Mouse (Mus musculus): ENCODE data around the gene Dcp1a.
"Not testable (repeated sequence)": the region's sequence is repeated elsewhere in the genome, so short reads cannot be mapped to it uniquely, and the experiment has no call there.

Gene Dcp1a

DNA sequence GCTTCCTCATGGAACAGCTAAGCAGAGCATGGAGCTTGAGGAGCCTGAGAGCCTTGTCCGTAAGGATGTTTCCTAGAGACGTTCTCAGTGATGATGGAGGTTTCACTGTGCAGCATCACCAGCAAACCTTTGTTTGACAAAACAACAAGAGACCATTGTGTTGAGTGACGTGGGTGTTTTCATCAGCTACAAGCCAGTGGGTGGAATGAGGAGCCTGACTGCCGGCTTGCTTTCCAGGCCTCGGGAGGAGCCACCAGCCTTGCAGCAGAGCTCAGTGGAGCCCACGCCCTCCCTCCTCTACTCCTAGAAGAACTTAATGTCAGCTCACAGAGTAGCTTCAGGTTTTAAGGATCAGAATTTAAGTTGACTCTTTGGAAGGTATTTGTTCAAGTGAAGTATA, 44.0 kb downstream of the Dcp1a start:
- DNase-seq: no peak

DNA sequence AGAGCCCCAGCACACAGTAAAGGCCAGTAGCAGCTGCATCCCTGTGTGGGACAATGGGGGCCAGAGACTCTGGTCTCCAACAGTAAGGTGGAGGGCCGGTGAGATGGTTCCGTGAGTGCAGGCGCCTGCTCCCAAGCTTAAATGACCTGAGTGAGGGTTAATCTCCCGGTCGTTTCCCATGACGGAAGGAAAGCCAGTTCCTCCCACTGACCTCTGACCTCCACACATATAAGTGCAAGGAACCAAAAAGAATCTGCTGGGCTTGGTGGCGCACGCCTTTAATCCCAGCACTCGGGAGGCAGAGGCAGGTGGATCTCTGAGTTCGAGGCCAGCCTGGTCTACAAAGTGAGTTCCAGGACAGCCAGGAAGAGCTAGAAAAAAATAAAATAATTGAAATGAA, 49.1 kb downstream of the Dcp1a start:
- no peak for DNase-seq

DNA sequence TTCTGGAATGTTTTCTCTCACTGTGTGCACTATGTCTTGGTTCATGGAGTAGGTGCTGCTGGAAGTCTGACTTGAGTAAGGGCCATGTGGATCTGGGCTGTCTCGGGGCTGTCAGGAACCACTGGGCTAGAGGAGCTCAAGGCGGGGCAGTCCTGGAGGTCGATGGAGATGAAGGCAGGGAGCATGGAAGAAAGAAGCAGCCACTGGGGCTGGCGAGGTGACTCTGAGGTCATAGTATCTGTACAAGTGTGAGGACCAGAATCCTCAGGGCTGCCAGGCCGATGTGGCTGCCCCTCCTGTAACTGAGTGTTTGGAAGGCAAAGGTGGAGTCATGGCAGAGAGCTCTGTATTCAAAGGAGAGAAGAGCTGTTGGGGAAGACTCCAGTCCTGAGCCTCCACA, 49.6 kb downstream of the Dcp1a start:
- no peak for DNase-seq

DNA sequence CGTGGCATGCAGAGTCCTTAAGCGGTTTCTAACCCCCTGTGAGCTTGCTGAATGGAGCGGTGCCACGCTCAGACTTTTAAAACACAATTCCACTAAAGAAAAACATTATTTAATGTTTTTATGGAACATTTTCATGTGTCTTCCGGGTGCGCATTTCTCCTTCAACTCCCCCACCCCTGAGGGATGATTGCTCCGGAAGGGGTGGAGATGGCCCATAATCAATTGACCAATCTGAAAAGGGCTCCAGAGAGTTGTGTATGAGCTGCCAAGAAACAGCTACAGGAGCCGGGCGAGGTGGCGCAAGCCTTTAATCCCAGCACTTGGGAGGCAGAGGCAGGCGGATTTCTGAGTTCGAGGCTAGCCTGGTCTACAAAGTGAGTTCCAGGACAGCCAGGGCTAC, 50.1 kb downstream of the Dcp1a start:
- DNase-seq: no peak

DNA sequence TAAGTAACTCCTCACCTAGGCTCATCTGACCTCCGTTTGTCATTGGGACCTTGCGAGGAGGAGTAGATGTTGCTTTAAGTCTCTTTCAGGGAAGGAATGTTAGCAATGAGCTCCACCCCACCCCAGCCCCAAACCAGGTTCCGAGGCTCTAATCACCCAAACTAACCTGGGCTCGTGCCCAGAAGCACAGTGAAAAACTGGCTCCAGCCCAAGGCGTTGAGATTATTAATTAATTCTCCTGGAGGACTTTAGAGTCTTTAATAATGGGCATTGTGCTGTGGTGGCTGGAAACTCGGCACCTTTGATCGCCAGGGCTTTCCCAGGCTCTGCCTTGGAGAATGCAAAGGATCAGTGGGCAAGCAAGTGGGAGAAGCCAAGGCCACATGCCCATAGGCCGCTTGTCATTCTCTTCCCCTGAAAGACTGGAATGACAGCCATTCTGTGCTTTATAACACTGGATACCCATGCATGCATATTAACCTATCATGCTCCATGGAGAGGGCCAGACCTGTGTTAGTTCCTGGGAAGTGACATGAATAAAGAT, 51.5 kb downstream of the Dcp1a start:
- no peak for DNase-seq

DNA sequence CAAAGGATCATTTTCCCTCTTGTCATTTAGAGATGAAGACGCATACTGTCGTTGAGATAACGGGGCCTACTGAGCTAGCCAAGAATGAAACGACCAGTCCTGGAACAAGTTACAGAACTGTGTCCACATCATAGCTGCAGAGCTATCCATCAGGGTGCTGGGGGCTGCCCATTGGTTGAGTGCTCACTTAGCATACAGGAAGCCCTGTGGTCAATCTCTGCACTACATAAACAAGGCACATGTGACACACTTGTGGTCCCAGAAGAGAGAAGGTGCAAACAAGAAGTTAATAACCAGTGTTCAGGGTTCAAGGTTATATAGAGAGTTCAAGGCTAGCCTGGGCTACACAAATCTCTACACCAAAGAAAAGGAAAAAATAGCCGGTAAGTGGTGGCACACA, 52.1 kb downstream of the Dcp1a start:
- DNase-seq: no peak

DNA sequence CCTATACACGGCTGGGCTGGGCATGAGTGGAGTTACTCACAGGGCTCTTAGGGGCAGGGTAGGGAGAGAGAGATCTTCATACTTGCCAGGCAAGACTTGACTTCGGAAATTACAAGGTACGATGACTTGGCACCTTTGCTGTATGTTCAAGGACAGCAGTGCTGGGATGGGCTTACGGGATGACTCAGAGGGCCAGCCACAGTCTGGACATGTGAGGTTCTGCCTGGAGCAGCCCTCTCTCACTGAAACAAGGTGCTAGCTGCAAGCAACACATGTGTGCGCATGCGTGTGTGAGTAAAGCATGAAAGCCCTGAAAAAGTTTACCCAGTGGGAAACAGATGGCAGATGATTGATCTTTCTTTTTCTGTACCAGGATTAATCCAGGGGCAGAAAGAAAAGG, 52.6 kb downstream of the Dcp1a start:
- DNase-seq: no peak

DNA sequence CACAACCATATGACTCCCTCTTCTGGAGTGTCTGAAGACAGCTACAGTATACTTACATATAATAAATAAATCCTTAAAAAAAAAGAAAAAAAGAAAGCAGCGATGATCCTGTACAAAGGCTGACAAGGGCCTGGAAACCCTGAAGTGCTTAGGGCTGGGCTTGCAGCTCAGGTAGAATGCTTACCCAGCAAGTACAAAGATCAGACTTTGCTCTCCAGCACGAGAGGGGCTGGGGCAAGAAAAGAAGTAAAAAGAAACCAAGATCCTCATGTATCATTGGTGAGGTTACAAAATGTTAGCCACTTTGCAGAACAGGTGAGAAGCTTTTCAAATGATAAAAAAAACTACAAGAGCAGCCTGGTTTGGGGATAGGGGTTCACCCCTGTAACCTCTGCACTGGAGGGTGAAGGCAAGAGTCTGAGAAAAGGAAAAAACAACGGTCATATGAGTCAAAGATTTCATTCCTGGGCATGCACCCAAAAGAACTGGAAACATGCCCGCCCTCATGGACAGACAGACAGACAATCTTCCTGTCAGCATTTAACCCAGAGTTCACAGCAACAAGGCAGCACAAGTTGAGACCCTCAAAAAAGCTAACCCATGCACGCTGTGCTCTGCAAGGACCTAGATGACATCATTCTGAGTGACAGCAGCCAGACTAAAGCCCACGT, 54.6 kb downstream of the Dcp1a start:
- no peak for DNase-seq

DNA sequence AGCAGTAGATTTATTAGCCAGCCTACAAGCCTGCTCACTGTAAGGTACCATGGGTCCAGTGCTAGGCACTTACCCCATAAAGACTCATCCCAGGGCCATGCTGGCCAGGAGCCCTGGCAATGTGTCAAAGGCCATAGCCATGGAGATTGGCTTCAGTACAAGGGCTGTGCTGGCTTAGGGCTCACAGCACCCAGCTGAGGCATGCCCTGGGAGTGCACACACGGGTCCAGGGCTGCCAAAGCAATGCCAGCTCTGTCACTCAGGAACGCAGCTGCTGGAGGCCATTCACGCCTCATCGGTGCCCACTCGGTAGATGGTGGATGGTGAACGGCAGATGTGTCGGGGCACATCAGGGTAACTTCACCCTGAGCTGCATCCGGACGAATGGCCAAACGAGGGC, 62.2 kb downstream of the Dcp1a start:
- DNase-seq: no peak

DNA sequence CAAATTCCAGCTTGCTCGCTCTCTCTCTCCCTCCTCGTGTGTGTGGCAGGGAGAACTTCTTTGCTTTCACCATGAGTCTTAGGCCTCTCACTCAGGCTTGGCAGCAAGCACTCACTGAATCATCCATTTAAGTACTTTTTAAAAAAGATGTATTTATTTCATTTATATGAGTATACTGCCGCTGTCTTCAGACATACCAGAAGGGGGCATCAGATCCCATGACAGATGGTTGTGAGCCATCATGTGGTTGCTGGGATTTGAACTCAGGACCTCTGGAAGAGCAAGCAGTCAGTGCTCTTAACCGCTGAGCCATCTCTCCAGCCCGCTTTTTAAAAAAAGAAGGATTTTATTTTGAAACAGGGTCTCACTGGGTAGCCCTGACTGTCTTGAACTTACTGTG, 64.0 kb downstream of the Dcp1a start:
- DNase-seq: not testable (repeated sequence)

DNA sequence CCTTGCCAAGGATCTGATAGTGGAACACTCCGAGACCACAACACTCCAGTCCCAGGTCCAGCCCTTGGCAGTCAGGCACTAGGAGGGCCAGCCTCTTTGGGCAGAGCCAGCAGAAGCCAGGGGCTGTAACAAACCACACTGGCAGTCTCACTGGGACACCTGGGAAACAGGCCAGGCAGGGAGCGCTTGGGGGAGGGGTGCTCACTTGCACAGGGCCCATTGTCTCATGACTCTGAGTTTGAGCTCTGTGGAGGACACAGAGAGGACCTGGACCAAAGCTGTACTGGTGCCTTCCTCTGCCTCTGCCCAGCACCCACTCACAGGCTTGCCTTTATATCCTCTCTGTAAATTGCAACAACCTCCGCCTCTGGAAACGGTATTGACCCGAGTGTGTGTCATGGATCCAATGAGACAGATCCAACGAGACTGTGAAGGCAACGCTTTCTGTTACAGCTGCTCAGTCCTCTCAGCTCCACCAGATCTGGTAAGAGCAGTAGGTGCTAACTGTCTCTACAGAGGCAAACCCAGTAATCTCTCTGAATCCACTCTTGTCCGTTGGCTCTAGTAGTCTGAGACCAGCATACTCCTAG, 68.9 kb downstream of the Dcp1a start, which contains the start of gene Tkt:
Gene Tkt (plus strand): TSS at position 229 of the 590 bp plus-strand sequence.
- DNase-seq: peak; percentile 47

DNA sequence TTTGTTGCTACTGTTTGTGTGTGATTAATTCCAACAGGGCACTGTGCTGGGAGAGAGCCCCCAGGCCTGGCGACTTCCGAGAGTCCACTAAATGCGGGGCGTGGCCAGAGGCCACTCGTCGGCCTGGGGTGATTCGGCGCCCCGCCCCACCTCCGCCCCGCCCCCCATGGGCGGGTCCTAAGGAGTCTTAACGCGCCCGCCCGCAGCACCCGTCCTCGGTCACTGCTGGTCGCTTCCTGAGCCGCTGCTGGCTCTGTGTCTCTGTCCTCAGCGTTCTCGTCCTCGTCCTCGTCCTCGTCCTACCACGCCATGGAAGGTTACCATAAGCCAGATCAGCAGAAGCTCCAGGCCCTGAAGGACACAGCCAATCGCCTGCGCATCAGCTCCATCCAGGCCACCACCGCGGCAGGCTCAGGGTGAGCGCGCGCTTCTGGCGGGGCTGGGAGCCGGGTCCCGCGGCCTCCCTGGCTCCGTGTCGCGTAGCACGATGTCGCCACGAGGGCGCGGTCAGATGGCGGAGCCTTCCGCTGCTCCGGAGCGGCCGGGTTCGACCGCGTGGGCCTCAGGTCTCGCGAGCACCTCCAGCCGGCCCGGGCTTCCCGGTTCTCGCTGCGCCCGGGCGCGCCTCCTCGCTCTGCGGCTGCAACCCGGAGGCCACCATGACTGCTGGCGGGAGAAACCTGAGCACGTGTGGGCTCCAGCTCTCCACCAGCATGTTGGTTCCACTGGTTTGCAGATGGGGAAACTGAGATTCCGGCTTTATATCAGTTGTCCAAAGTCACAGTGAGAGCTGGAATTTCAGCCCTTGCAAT, 69.8 kb downstream of the Dcp1a start:
- peak; percentile 91 for DNase-seq

DNA sequence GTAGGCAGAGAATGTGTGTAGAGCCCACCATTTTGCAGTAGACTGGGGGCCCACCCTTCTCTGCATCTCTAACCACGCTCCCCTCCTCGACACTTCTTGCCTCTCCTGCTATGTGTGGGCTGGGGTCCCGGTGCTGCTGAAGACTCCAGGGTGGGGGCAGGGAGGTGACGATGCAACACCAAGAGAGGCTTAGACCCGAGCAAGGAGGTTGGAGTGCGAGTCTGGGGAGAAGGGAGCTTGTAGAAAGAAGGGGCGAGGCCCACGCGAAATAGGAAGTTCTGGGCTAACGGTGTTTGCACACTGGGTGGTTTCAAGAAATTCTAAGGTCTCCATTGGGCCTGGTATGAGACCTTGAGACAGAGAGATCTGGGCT, 70.4 kb downstream of the Dcp1a start:
- DNase-seq: no peak

DNA sequence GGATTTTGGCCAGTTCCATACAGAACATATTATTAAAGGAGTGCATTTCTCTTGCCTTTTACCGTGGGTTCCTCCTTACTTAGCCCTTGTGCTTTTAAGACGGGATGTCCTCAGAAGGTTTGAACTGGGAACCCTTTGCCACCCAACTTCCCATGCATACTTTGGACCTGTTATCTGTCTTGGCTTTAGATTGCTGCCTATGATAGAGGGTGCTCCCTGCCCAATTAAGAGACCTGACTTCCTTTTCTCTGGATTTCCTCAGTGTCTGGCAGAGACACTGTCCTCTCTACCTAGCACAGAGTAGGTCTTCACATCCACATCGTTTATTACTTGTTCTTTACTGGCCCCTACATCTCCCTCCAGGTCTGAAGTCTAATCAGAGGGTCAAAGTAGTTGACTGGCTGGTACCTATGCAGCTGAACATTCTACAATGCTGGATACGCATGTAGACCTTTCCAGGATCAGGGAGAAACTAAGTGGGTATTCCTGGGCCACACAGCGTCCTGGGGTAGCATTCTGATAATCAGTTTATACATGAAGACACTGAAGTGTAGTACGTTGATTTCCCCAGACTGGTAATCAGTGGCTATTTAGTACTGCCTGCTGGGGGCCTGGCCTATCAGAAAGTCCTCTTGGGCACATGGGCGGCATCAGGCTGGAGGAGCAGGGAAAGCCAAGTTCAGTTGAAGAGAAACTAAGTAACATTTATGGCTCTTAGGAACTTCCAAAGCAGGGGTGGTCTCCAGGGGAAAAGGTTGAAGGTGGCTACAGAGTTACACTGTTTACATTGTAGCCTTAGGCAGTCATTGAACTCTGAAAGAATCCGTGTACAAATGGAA, 71.1 kb downstream of the Dcp1a start:
- DNase-seq: no peak

DNA sequence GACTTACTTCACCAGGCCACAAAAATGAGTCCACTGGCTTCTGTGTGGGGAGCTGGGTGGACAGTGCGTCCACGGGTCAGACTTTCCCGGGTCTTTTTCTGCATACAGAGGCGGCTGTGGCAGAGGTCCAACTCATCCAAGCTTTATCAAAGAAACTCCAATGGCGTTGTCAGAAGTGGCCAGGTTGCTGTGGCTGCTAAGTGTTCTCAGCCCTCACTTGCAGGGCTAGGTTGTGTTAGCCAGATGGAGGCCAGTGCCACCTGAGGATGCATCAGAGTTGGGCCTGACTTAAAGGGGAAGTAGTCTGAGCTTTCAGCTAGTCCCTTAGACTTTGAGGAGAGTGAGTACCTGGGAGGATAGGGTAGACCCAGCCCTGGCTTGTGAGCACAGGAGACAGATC, 72.2 kb downstream of the Dcp1a start:
- no peak for DNase-seq

DNA sequence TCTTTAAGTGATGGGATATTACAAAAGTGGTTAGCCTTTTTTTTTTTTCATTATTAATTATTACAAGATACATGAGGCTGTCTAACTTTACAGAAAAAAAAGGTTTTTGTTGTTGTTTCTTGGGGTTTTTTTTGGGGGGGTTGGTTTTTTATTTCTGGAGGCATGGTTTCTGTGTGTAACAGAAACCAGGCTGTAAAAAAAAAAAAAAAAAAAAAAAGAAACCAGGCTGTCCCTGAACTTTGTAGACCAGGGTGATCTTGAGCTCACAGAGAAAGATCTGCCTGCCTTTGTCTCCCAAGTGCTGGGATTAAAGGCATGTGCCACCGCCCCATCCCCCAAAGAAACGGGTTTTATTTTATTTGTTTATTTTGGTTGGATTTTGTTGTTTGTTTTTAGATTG, 72.6 kb downstream of the Dcp1a start:
- DNase-seq: no peak

DNA sequence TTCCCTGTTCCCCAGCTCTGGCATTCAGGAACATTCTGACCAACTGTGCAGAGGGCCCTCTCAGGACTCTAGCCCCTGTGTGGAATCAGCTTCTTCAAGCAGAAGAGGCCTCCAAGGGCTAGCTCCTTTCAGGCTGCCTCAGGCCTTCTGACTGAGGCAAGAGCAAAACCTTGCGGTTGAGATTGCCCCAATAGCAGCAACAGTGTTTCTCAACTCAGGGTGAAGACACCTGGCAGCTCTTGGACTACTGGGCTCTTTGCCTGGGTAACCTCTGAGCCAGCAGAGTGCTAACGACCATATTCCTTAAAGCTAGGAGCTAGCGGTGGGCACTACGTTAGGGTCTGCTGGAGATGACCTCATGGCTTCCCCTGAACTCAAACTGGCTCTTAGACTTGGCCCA, 73.8 kb downstream of the Dcp1a start:
- DNase-seq: no peak

DNA sequence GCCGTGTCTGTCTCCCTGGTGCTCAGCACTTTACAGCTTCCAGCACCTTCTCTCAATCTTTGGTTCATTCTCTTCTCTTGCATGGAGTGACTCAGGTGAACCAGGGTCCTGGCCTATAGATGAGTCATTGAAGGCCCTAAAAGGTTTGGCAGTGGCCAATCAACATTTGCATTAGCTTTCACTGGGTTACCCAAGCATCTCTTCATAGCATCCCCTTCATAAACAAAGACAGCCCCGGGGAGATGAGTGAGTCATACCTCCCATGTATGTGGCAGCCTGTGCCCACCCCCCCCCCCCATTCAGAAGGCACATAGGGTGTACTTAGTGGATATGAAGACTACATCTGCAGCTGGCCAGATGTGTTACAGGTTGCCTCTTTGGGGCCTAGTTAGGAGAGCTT, 77.3 kb downstream of the Dcp1a start:
- DNase-seq: no peak

DNA sequence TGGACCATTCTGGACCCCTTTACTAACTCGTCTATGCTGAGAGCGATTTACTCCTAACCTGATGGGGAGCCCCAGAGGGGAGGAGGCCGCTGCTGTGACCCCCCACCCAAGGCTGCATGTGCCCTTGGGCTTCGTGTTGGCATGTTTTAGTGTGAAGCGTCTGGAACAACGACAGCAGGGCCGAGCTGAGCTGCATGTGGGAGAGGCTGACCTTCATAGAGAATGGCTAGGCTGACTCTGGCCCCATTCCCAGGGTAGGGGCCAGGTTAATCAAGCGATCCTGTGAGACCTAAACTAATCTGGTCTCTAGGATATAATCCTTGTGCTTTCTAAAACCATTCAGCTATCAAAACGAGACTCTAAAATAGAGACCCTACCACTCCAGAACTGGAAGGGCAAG, 78.4 kb downstream of the Dcp1a start:
- DNase-seq: no peak

DNA sequence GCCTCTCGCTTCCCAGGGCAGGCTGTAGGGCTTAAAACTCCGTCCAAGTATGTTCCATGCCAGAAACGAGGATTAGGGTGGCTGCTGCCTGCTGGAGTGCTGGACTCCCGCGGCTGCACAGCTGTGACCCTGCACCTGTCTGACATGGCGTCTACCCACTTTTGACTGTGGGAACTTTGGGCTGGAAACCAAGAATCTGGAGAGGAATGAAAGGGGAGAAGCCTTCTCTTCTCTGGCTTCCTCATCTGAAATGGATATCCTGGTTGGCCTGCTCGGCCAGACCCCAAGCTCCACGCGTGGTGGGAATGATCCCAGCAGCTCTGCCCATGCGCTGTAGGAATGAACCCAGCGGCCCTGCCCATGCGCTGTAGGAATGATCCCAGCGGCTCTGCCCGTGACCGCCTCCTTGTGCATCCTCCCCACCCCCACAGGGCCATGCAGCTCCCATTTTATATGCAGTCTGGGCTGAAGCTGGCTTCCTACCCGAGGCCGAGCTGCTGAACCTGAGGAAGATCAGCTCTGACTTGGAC, 80.1 kb downstream of the Dcp1a start:
- peak; percentile 47 for DNase-seq

DNA sequence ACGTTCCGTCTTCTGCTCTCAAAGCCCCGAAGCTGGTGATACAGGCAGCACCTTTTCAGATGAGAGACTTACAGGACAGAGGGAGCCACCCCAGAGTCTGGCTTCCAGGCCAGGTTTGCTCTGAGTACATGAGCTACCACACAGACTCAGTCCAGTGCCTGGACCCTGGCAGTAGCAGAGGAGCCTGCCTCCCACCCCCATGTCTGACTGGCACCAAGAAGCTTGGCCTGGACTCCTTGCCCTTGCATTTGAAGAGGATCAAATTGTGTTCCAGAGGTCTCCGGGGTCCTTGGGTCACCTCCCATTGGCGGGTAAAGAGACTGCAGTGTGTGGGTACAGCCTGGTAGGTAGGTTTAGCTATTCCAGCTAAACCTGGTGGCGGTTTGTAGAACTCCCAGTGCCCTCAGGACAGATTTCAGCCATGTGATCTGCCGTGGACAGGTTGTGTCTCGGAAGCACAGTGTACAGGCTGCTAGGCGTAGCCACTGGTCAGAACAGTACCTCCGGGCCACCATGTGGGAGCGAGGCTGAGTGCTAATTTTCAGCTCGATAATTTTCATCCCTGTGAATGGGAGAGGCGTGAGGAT, 81.6 kb downstream of the Dcp1a start:
- no peak for DNase-seq

DNA sequence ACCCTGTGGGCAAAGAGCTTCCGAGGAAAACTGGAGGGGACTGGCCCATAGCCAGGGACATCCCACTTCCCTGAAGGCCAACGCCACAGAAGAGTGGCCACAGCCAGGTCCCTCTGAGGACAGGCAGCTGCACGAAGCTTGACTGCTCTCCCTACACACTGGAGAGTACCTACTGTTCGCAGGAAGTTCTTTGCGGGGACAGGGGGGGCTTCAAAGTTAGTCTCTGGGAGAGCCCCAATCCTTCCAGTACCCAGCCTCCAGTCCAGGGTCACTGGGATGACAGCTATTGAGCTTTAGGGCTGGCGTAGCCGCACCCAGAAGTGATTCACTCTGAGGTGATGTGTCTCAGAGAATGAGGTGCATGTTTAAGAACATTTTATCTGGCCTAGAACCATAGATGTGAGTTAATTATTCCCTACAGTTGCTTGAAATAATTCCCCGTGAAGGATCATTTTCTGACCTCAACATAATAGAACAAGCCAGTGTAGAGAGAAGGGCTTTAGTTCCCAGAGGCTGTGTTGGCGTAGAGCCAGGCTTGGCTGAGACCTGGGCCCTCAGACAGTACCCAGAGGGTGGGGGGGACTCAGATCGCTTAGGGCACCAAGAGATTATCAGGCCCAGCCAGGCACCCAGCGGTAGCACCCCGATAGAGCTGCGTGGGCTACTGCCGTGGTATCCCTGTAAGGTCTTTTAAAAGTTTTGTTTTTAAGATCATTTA, 82.3 kb downstream of the Dcp1a start:
- DNase-seq: no peak

Measured in cerebellum, adult 8-10 months (tissue).